Mouse (Mus musculus) thymus, postnatal 4 days (tissue): ENCODE results near the gene Ddx4.

ENCODE experiments used
- DNase-seq: peaks from one replicate; pipeline ENCODE4 v3.0.0; 2021

The Ddx4 gene

DNA sequence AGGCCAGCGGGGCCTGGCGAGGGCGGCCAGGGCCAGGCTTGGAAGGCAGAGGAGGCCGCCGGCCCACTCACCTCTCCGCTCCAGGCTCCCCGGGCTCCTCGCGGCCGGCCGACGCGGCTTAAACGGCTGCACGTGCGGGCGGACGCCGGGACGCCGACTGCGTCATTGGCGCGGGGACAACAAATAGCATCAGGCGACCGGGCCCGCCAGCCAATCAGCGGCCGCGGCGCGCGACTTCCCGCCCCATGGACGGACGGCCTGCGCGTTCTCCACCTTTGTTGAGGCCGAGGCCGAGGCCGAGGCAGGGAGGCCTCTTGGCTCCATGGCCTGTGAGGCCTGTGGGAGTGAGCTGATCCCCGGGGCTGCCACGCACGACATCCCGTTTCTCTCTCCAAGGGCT, at the start of gene Ddx4:
TSS of gene Ddx4 (minus strand) at position 271 of the 400 bp plus-strand sequence.
- no peak for DNase-seq

- DNase-seq: no peak
Observed at GRCm38 (mm10) chr13:112701256-112701655, 49.0 kb upstream of the Ddx4 start.

DNA sequence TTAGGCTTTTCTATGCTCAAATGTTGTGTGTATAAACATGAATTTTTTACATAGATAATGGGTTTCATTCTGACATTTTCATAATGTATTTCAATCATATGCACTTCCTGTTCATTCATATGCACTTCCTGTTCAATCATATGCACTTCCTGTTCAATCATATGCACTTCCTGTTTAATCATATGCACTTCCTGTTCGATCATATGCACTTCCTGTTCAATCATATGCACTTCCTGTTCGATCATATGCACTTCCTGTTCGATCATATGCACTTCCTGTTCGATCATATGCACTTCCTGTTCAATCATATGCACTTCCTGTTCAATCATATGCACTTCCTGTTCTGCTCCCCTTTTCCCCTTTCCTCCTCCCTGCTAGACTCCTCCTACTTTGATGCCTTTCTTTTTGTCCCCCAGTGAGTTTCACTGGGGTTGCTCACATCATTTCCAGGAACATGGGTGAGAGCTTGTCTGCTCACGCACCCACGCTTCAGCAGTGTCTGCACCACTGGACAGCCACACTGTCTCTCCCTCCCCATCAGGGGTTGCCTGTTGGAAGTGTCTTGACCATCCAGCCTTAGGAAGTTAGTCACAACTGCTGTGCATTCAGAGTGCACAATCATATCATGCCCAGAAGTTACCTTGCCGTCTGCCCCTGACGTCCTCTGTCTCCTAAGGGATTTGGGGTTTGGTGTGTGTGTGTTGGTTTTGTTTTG, 43.4 kb upstream of the Ddx4 start:
- no peak for DNase-seq

- no peak for DNase-seq
Observed at GRCm38 (mm10) chr13:112692870-112693553, 40.7 kb upstream of the Ddx4 start.

GRCm38 (mm10) chr13:112686155-112686554, 33.9 kb upstream of the Ddx4 start:
- DNase-seq: no peak

DNA sequence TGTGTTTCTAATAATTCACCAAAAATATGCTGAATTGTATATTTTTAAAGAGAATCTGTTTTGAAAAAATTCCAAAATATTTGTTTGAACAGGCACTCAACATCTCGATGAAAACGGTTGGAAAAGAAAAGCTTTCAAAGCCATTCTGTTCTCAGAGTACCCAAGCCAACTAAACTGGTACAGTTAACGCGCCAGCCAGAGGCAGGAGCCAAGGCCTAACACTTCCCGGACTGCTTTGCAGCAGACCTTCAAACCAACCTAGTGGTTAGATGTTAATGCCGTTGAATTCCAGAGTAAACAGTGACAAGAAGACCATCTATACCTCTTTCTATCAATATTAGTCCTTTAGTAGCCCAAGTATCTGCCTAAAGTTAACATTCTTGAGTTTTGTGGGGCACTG, 31.7 kb upstream of the Ddx4 start:
- DNase-seq: no peak

DNA sequence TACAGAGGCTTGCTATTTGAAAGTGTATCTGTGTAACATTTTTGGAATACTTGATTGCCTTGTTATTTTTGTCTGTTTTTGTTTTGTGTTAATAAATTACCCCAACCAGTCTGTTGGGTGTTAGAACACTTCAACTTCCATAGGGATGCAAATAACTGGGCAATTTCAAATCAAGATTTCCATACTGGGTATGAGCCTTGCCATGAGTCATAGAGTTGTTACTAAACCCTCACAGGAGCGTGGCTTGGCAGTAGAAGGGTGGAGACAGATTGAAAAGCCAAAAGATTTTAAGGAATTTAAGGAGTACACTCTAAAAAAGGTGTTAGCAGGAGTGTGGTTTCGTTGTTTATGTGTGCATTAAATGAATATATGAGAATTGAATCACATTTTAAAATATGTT, 31.0 kb upstream of the Ddx4 start:
- no peak for DNase-seq

- DNase-seq: peak; percentile 65
Observed at GRCm38 (mm10) chr13:112678154-112678553, 25.9 kb upstream of the Ddx4 start.

- peak; percentile 55 for DNase-seq
Observed at GRCm38 (mm10) chr13:112673899-112674447, 21.7 kb upstream of the Ddx4 start.

GRCm38 (mm10) chr13:112672797-112673196, 20.5 kb upstream of the Ddx4 start:
- no peak for DNase-seq

DNA sequence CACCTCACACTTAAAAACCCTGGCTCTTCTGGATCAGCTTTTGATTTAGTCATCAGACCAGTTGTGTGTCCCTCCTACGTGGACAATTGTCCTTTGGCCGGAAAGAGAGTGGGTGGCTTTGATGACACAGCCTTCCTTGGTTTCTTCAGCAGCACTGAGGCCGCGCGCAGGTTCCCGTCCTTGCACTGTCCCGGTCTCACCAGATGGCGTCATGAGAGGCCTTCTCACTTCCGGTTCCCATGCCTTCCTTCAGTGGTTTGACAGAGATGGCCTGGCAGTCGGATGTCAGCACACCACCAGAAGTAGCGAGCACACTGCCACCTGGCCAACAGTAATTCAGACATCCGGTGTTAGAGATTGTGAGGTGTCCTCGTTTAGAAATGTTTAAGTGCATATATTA, 19.4 kb upstream of the Ddx4 start:
- peak; percentile 25 for DNase-seq

GRCm38 (mm10) chr13:112667215-112667614, 14.9 kb upstream of the Ddx4 start:
- DNase-seq: no peak

DNA sequence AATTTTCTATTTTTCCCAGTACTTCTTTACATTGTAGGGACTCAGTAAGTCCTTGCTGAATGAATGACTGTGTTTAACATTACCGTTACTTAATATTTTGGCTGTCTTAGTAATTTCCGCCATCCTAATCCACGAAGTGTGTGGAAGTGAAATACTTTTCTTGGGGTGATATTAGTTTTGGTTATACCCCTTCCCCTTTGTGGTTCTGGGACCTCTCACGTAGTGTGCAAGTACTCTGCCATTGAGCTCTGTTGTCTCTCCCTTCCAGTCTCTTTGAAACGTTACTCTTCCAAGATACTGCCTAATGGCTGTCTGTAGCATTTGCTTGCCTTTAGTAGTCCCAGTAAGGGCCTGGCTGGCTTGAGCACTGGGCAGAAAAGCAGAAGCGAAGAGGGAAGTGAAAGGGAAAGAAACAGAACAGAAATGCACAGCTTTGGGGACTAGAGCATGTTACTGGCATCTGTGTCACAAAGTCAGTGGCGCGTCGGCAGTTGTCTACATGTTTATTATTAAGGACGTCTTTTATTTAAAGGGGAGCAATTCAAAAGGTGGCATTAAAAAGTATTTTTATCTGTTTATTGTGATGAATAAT, 14.3 kb upstream of the Ddx4 start:
- DNase-seq: no peak

DNA sequence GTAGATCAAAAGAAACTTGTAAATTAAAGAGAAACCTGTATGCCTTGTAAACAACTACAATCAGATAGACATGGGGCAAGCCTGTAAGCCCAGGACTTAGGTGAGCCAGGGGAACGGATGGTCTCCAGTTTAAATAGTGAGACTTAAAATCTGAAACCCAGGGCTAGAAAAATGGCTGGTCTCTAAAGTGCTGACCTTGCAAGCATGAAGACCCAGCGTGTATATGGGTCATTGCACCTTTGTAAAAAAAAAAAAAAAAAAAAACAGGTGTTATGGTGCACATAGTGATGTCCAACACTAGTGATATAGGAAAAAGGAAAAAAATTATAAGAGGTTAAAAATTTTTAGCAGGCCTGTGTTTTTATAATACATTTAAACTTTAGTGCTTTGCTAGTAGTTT, 9.4 kb upstream of the Ddx4 start:
- DNase-seq: no peak

- peak; percentile 94 for DNase-seq
Observed at GRCm38 (mm10) chr13:112660574-112661381, 8.5 kb upstream of the Ddx4 start, which contains the start of gene Slc38a9. Gene Slc38a9, plus strand, starts transcription at chr13:112660751.

GRCm38 (mm10) chr13:112659986-112660573, 7.8 kb upstream of the Ddx4 start:
- DNase-seq: no peak

DNA sequence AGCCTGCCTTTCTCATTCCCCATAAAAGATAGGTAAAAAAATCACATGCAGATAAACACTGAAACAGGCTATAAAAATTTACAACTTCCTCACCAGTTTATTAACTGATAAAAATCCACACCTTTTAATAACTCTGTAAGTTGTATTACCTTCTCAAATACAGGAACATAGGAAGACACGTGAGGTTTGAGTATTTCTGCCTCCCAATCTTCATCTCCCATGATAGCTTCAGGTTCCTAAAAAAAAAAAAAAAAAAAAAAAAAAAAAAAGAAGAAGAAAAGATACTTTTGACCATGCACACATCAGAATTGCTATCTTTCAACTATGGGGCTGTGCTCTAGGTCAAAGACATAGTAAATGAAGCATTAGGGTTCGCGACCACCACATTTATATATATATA, 1.1 kb downstream of the Ddx4 start:
- no peak for DNase-seq

GRCm38 (mm10) chr13:112645529-112646186, 6.6 kb downstream of the Ddx4 start:
- DNase-seq: no peak

DNA sequence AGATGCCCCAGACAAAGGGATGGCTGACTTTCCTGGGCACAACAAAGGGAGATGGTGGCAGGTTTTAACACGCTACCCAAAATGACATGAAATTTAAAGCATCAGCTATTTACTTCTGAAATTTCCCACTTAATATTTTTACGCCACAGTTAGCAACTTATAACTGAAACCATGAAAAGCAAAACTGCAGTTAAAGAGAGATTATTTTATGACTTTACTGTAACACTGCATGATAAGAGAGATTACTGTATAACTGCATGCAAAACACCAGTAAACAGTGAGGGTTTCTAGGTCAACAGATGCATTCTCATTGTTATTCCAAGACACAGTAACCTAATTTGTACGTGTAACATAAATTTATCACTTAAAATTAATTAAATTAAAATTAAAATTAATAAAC, 7.3 kb downstream of the Ddx4 start:
- no peak for DNase-seq

DNA sequence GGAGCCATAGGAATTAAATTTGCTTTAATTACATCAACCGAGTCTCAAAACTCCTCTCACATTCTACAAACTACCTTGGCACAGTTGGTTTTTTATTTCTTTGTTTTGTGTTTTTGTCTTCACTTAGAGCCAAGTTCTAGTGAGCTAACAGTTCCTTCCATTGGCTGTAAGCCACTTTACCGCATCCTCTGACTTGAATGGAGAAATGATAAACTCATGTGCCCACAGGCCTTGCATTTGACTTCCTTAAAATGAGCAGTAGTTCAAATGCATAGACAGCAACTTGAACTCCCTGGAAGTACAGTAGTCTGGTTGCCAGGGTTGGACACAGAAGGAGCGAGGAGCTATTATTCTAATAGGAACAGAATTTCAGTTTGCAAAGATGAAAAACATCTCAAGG, 9.4 kb downstream of the Ddx4 start:
- DNase-seq: no peak

- DNase-seq: no peak
Observed at GRCm38 (mm10) chr13:112639111-112639510, 13.2 kb downstream of the Ddx4 start.

DNA sequence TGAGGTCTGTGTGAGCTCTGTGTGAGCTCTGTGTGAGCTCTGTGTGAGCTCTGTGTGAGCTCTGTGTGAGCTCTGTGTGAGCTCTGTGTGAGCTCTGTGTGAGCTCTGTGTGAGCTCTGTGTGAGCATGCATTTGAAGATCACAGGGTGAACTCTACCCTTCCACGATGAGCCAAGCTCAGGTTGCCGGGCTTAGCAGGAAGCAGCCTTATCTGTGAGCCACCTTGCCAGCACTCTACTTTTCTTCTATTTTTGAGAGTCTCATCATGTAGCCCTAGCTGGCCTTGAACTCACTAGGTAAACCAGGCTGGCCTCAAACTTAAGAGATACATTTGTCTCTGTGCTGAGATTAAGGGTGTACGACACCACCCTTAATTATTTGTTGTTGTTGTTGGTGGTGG, 15.8 kb downstream of the Ddx4 start:
- DNase-seq: no peak
